Mouse (Mus musculus) CD4-positive, CD25-positive, alpha-beta regulatory T cell, adult 4 months (primary cell): Measurements from ENCODE around the gene Hcrtr1. TPM values are rescaled to one million over a fixed set of nuclear protein-coding genes. Genes with fewer than 3 reads are reported as not detected.

ENCODE experiments used
- ATAC-seq: one replicate; pipeline ENCODE4 v1.8.0; 2017
- polyA plus RNA-seq, 2 experiments: library from polyadenylated mRNA; unstranded; fragments of 100-300 nt; shearing (Covaris generic); gene quantifications; one replicate each; pipeline ENCODE4 v1.2.1; 2017

The Hcrtr1 gene
- polyA plus RNA-seq, 2 experiments from 2014 or later: not detected

- no peak for ATAC-seq
Measured at GRCm38 (mm10) chr4:130112732-130113131, 26.4 kb downstream of the Hcrtr1 start.

- no peak for ATAC-seq
Measured at GRCm38 (mm10) chr4:130112299-130112698, 26.9 kb downstream of the Hcrtr1 start.

DNA sequence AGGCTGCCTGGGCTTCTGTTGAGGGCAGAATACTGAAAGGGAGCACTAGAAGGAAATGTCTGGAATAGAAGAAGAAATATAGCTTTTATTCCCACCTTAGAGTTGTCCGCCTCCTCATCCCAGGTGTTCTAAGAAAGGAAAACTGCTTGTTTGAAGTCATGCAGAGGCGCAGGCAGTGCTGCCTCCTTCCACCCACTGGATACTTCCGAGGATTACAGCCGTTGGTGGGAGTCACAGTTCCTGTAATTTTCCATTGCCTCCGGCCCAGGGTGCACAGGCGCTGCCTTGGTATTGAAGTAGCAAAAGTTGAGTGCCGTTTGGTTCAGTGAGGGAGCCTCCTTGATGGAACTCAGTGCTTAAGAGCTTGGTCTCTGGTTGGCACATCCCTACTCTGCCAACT is 29.1 kb downstream of the Hcrtr1 start:
- ATAC-seq: no peak

DNA sequence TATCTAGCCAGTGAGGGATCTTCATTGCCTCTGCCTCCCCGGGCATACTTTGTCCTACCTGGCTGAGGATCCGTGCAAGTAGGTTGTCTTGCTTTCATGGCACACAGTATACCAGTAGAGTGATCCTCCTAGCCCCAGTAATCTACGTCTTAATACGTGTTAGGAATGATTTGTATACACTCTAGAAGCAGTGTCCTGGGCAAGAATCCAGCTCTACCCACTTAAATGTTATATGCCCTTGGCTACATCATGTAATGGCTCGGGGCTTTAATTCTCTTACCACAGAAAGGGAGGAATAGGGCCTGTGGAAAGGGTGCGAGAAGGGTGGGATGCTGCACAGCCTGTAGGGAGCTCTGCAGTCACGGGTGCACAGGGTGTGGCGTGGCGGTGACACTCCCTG is 29.5 kb downstream of the Hcrtr1 start:
- no peak for ATAC-seq

GRCm38 (mm10) chr4:130108929-130109328 is 30.2 kb downstream of the Hcrtr1 start:
- ATAC-seq: no peak

DNA sequence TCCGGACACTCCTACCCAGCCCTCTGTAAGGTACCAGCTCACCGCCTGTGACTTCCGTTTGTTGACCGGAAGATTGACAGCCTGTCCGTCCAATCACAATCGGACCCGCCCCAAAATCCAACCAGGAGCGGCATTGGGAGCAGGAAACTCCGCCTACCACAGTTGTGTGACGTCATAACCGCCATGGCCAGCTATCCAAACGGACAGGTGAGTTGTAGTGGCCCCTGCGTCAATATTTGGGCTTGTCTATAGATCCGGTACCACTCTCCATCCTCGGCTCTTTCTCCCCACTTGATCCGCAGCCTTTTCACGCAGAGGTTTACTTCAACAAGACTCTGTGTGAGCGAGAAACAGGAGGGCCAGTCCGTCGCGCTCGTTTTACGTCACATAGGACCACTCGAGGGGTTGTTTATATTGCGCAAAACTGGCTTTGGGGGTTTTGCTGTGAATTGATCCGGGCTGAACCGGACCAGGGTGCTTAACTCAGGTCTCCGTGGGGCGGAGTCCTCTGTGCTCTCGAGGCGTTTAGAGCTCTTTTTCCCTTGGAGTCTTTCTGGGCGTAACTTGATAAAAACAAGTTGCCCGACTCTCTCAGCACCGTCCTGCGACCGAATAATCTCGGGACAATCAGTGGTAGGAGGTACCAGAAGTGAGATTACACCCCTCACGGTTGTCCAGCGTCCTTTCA is 31.6 kb downstream of the Hcrtr1 start:
- peak; percentile 98 for ATAC-seq

DNA sequence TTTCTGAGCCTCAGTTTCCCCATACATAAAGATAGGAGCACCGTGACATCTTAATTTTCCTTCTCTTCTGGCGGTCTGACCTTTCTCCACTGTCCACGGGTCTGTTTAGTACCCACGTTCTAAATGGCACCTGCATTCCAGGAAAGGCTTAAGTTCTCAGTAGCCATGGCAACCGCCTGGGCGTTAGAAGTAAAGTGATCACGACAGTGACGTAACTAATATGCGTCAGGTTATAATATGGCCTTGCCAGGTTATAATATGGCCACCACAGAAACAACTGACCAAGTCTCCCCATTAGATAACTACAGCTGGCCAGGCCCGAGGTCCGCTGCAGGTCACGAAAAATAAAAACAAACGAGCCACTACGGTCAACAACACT is 32.1 kb downstream of the Hcrtr1 start:
- peak; percentile 70 for ATAC-seq

- ATAC-seq: no peak
Measured at GRCm38 (mm10) chr4:130104584-130104983, 34.6 kb downstream of the Hcrtr1 start.

DNA sequence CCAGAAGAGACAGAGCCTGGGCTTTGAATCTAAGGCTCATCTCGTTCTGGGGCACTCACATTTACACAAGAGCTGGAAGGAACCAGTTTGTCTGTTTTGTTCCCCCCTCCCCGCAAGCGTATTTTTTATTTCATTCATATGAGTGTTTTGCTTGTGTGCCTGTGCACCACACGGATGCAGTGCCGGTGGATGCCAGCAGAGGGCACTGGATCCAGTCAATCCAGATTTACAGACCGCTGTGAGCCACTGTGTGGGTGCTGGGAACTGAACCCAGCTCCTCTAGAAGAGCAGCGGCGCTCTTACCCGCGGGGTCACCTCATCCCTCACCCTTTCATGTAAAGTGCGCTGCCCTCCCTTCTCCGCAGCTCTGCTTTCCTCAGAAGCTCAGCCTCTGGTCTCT is 35.5 kb downstream of the Hcrtr1 start:
- no peak for ATAC-seq

GRCm38 (mm10) chr4:130102111-130102651 is 37.0 kb downstream of the Hcrtr1 start, which contains the start of gene Pef1:
Pef1 (plus strand) TSS chr4:130102558.
- no peak for ATAC-seq

DNA sequence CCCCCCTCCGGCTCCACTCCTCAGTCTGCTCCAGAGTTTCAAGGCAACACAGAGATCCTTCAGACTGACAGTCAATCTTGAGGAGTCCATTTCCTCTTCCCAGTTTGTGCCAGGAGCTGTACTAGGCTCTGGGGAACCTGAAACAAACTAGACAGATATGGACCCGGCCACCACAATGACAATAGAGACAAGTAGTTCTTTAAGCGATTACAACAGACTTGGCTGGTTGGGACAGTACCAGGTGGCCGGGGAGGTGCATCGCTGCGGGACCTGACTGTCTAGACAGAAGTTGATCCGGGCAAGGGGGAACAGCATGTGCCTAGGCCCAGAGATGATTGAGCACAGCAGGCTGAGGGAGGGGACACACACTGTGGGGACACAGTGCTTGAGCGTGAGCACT is 38.0 kb downstream of the Hcrtr1 start:
- ATAC-seq: no peak

- no peak for ATAC-seq
Measured at GRCm38 (mm10) chr4:130095137-130095536, 44.0 kb downstream of the Hcrtr1 start.

- ATAC-seq: peak; percentile 75
Measured at GRCm38 (mm10) chr4:130087293-130087692, 51.9 kb downstream of the Hcrtr1 start.

DNA sequence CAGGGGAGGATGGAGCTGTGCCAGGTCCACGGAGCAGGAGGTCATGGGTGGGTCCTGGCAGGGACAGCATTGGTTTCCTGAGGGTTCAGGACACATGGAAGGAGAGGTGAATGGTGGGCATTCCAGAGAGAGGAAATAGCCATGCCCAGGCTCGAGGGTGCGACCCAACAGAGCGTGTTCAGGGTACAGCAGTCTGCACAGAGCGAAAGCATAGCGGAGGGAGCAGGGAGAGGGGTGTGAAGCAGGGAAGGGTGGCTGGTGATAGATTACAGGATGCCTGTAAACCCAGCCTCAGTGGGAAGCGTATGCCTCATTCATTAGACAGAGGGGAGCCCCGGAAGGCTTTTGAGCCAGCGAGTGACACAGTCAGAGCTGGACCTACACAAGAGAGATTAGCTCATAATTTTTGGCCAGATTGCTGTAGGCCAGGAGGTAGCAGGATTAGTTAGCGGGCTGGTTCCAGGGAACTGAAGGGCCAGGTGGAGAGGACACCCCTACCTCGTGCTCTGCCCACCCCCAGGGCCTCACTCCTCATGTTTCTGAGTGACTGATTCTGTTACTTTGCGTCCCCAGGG is 53.8 kb downstream of the Hcrtr1 start:
- ATAC-seq: no peak

DNA sequence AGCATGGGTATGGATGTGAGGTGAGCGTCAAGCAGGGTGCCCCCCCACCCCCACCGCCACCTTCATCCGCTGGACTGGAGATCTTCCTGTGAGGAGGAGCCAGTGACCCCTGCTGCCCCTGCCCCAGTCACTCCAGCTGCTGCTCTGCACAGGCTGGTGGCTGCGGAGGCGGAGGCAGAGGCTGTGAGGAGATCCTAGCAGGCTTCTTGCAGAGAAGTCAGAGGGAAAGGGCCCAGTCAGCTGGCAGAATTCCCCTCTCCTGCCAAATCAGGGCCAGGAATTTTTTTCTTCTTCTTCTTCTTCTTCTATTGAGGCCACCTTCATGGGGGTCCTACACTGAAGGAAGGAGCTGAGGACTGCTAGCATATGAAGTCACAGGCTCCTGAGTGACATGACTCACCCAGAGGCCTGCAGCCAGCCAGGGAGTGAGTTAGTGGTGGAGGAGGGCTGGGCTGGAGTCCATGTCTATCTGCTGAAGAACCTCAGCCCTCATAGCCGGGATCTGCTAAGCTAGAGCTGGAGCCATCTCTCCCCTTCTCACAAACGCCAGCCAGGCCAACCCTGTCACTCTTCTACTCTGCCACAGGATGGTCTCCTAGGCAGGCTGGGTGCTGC is 54.7 kb downstream of the Hcrtr1 start:
- ATAC-seq: no peak

DNA sequence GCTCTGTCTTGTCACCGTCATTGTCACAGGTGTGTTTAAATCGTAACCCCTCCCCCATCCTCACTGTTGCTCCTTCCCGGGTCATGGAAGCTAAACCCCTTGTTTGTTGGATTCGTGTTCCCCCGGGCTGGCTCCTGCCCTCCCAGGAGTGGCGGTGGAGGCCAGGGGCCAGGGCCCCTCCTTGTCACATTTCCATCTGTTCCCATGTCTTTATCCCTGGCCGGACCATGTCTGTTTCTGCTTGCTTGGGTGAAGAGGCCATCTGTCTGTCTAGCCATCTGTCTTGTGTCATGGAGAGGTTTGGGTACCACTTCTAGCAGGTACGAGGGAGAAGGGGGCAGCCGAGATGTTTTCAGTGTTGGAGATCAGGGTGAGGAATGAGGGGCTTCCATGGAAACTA is 56.9 kb downstream of the Hcrtr1 start:
- no peak for ATAC-seq

- peak; percentile 41 for ATAC-seq
Measured at GRCm38 (mm10) chr4:130081345-130082190, 57.6 kb downstream of the Hcrtr1 start.

Other genes with a start within 250 kb of the Hcrtr1 start
- not detected for gene Spocd1, start 210.1 kb downstream of the Hcrtr1 start, polyA plus RNA-seq
- under 1 TPM in 1 of 2 experiments, not detected in 1; 0.34 TPM for gene Adgrb2, start 154.5 kb downstream of the Hcrtr1 start, polyA plus RNA-seq
- gene Col16a1, start 91.5 kb downstream of the Hcrtr1 start, polyA plus RNA-seq: not detected
- gene Pef1, start 36.8 kb downstream of the Hcrtr1 start, polyA plus RNA-seq: 10 to 100 TPM; 35.0 to 38.4 TPM
- not detected for gene Tinagl1, start 35.8 kb upstream of the Hcrtr1 start, polyA plus RNA-seq
- gene Gm853, start 83.0 kb upstream of the Hcrtr1 start, polyA plus RNA-seq: not detected
- 1 to 10 TPM in 1 of 2 experiments, under 1 TPM in 1; 0.34 to 1.2 TPM for gene Serinc2, start 139.8 kb upstream of the Hcrtr1 start, polyA plus RNA-seq
- not detected for gene Fabp3, start 169.2 kb upstream of the Hcrtr1 start, polyA plus RNA-seq
- gene Gm10570, start 169.3 kb upstream of the Hcrtr1 start, polyA plus RNA-seq: not detected
- 10 to 100 TPM; 63.4 to 82.4 TPM for gene Zcchc17, start 220.6 kb upstream of the Hcrtr1 start, polyA plus RNA-seq
- 10 to 100 TPM; 62.7 to 63.8 TPM for gene Snrnp40, start 220.8 kb upstream of the Hcrtr1 start, polyA plus RNA-seq